Mouse (Mus musculus) inflammation-experienced regulatory T-cells (primary cell): ENCODE measurements around the gene Prss22. TPM values are rescaled to one million over a fixed set of nuclear protein-coding genes. Genes with fewer than 3 reads are reported as not detected.

Experiments
- polyA plus RNA-seq, 2 experiments: library from polyadenylated mRNA; unstranded; fragments of 100-300 nt; shearing (Covaris generic); gene quantifications; one replicate each; pipeline ENCODE4 v1.2.1; 2017

Gene Prss22
- polyA plus RNA-seq, result not detected

GRCm38 (mm10) chr17:23997901-23998300 lies at the start of gene Prss22:
Prss22 (minus strand) TSS chr17:23998100.

GRCm38 (mm10) chr17:24037844-24038243 lies 39.9 kb upstream of the Prss22 start, which contains the start of gene Prss27:
Prss27 (plus strand) TSS chr17:24038144.

GRCm38 (mm10) chr17:23980297-23980909 lies 17.5 kb downstream of the Prss22 start, which contains the start of gene Prss30:
Prss30 (minus strand) TSS chr17:23980566.

GRCm38 (mm10) chr17:23955174-23955573 lies 42.7 kb downstream of the Prss22 start, which contains the start of gene Sbpl:
Sbpl (minus strand) TSS chr17:23955274.

Other genes with a start within 250 kb of the Prss22 start
- 10 to 100 TPM; 38.5 to 40.7 TPM for gene Flywch1, start 226.5 kb downstream of the Prss22 start, polyA plus RNA-seq
- 1 to 10 TPM; 6.7 to 8.0 TPM for gene Flywch2, start 212.0 kb downstream of the Prss22 start, polyA plus RNA-seq
- gene Srrm2, start 207.6 kb downstream of the Prss22 start, polyA plus RNA-seq, result 100 to 1,000 TPM; 854 to 986 TPM
- gene Elob, start 169.0 kb downstream of the Prss22 start, polyA plus RNA-seq, result 100 to 1,000 TPM; 516 to 639 TPM
- gene Prss33, start 162.0 kb downstream of the Prss22 start, polyA plus RNA-seq, result 1 to 10 TPM in 1 of 2 experiments, not detected in 1; 3.1 TPM
- under 1 TPM in 1 of 2 experiments, not detected in 1; 0.73 TPM for gene Prss32, start 154.2 kb downstream of the Prss22 start, polyA plus RNA-seq
- gene Prss41, start 153.9 kb downstream of the Prss22 start, polyA plus RNA-seq, result 1 to 10 TPM; 2.5 to 7.6 TPM
- not detected for gene Prss21, start 130.0 kb downstream of the Prss22 start, polyA plus RNA-seq
- 10 to 100 TPM in 1 of 2 experiments, not detected in 1; 22.4 TPM for gene Dcpp1, start 117.2 kb downstream of the Prss22 start, polyA plus RNA-seq
- under 1 TPM in 1 of 2 experiments, not detected in 1; 0.84 TPM for gene Dcpp2, start 117.2 kb downstream of the Prss22 start, polyA plus RNA-seq
- 1 to 10 TPM in 1 of 2 experiments, under 1 TPM in 1; 0.43 to 5.0 TPM for gene Dcpp3, start 80.6 kb downstream of the Prss22 start, polyA plus RNA-seq
- not detected for gene Sbp, start 56.4 kb downstream of the Prss22 start, polyA plus RNA-seq
- not detected for gene Sbpl, start 42.8 kb downstream of the Prss22 start, polyA plus RNA-seq
- gene Prss30, start 17.5 kb downstream of the Prss22 start, polyA plus RNA-seq, result 1 to 10 TPM in 1 of 2 experiments, not detected in 1; 1.2 TPM
- 1 to 10 TPM in 1 of 2 experiments, under 1 TPM in 1; 0.58 to 2.5 TPM for gene Prss27, start 40.0 kb upstream of the Prss22 start, polyA plus RNA-seq
- gene Kctd5, start 75.4 kb upstream of the Prss22 start, polyA plus RNA-seq, result 10 to 100 TPM; 22.2 to 27.8 TPM
- gene Pdpk1, start 152.8 kb upstream of the Prss22 start, polyA plus RNA-seq, result 10 to 100 TPM; 39.9 to 43.6 TPM
- 10 to 100 TPM; 33.0 to 37.4 TPM for gene Amdhd2, start 165.7 kb upstream of the Prss22 start, polyA plus RNA-seq
- 100 to 1,000 TPM; 291 to 333 TPM for gene Atp6v0c, start 171.6 kb upstream of the Prss22 start, polyA plus RNA-seq
- 1 to 10 TPM in 1 of 2 experiments, under 1 TPM in 1; 0.75 to 4.4 TPM for gene Tbc1d24, start 207.5 kb upstream of the Prss22 start, polyA plus RNA-seq
- under 1 TPM; 0.07 to 0.84 TPM for gene Ntn3, start 211.4 kb upstream of the Prss22 start, polyA plus RNA-seq
- gene Tedc2, start 222.8 kb upstream of the Prss22 start, polyA plus RNA-seq, result 1 to 10 TPM; 4.0 to 5.1 TPM